Mouse (Mus musculus): Measurements from ENCODE around the gene Chil5.

DNA sequence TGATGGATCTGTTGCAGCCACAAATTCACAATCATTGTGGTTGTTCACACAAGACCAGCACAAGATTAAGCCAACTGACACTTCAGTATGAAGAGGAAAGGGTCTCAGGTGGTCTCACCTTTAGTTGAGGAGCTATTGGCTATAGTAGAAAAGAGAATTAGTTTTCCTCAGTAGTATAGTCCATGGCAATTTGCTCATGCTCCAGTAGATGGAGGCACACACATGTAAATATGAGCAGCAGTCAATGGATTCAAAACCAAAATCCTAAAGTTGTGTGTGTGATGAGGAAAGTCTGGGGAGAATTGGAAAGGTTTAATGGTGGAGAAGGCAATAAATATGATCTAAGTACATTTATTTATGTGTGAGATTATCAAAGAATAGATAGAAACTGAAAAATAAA lies 10.8 kb downstream of the Chil5 start:
- peak; percentile 73 for TF ChIP-seq CTCF (IDR thresholded peaks at IDR 0.05; ENCODE audit: low read depth)
- TF ChIP-seq EP300 (optimal IDR thresholded peaks at IDR 0.05) = no peak
